Mouse (Mus musculus): Measurements from ENCODE around the gene Olfr402.
"Not testable (repeated sequence)": the region's sequence is repeated elsewhere in the genome, so short reads cannot be mapped to it uniquely, and the experiment has no call there.

Olfr402 gene

DNA sequence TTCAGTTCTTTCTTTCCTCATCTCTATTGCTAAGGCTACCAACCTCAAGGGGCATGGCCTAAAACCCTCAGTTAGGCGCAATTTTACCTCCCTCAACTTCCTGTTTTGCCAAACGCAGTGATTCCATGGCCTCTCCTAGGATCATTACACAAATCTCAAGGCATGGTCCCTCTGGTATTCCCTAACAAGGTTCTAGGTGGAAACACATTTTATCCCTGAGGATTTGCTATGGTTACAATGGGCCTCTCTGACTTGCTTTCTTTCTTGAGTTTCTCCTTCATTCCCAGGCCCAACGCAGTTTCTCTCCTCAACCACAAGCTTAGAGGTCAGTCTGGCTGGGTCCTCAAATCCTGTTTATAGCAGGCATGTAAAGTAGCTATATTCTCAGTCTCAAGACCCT lies at the start of gene Olfr402:
TSS of gene Olfr402 (plus strand) at position 301 of the 400 bp plus-strand sequence.
- no peak for DNase-seq (ENCODE audit: low spot score)

DNA sequence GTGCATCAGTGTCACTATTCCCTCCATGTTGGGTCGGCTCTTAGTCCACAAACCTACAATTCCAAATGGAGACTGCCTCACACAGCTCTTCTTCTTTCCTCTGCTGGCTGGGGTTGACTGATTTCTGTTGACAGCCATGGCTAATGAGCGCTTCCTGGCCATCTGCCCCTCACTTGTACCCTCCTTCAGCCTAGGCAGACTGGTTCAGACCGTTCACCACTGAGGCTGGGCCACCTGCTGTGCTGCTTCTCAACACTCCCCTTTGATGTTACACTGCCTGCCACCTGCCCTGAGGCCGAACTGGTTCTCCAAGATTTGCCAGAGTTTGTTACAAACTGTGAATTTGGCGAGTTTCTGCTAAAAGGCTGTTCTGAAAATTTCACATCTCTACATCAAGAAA lies 48.3 kb upstream of the Olfr402 start:
- DNase-seq (ENCODE audit: low spot score): no peak

DNA sequence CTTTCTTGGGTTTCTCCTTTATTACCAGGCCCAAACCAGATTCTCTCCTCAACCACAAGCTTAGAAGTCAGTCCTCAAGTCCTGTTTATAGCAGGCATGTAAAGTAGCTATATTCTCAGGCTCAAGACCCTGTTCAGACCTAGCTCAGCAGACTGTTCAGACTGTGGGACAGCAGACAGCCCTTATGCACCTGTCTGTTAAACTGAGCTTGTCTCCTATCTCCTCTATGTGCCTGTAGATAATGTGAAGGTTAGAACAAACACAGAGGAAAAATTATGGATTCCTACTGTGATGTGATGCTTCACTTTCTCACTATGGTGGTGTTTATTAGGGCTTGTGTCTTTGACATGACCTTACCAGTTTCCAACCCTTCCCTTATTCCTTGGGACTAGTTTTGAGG lies 39.9 kb upstream of the Olfr402 start, which contains the start of gene Olfr401:
TSS of gene Olfr401 (plus strand) at position 301 of the 400 bp plus-strand sequence.
- no peak for DNase-seq (ENCODE audit: low spot score)

DNA sequence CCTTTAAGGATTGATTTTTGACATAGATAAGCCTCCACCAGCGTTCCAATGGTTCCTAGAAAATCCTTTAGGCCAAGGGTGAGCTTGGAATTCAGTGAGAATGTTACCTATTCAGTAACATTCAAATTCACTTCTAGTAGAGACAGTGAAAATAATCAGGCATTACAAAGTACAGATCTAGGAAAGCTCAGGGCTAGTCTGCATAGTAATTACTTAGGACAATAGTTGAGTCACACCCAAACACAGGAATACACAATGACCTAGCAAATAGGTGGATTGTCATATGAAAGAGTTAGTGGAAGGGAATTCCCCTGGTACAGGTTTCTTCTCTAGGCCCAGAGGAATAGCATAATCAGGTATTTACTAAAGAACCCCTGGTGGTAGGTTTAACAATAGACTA lies 13.3 kb upstream of the Olfr402 start:
- DNase-seq (ENCODE audit: low spot score): not testable (repeated sequence)

DNA sequence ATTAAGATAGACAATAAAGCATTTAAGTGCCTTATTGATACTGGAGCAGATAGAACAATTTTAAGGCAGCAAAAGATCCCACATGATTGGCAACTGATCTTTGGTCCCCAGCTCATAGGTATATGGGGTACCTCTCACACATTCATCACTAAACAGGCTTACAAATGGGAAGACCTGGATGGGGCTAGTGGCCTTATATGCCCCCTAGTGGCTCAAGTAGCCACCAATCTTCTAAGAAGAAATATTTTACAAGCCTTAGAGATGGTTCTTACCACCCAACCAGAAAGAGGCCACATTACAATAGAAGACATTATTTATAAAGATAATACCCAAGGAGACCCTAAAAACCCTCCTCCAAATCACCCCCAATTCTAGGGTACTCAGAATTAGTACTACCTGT lies 7.5 kb upstream of the Olfr402 start:
- DNase-seq (ENCODE audit: low spot score): no peak

DNA sequence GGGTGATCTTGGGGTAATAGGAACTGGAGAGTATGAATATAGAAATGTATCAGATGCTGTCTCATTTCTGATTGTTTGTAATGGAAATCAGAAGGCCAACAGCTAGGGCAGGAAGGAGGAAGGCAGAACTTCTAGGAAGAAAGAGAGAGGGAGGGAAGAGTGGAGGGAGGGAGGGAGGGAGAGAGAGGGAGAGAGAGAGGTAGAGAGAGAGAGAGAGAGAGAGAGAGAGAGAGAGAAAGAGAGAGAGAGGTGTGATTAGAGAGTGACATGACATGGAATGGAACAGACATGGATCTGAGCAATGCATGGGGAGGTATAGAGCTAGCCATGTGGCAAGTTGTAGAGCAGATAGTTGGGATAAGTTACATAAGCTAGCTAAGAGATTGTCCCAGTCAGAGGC lies 15.4 kb downstream of the Olfr402 start:
- no peak for DNase-seq (ENCODE audit: low spot score)

DNA sequence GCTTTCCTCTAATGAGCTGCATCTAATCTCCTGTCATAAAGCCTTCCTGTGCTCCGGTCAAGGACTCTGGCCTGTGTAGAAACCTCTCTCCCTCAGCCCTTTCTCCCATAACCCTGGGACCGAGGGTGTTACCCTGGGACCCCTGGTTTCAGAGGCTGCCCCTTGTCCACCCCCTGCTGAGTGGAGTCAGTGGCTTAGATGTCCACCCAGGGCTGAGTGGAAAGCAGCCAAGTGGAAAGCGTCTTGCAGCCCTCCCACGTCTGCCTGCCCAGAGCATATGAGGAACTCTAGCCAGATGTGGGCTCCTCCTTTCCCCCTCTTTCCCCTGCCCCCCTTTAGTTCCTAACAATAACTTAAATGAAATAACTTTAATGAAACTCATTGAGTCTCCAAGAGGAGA lies 29.8 kb downstream of the Olfr402 start:
- DNase-seq (ENCODE audit: low spot score): no peak

DNA sequence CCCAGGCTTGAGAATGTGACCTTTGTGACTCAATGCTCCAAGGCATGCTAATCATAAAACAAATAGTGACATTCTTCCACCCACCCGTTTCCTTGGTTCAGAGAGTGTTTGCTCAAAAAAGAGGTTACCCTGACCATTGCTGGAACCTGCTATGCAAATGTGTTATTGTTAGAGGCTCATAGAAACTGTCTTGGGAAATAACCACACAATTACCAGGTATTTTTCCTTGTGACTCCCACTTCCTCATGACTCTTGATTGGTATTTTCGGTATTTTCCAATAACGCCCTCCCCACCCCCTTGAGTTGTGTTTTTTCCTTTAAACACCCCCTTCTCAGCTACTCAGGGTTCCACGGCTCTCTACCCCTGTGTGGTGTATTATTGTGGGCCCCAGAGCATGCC lies 30.4 kb downstream of the Olfr402 start:
- no peak for DNase-seq (ENCODE audit: low spot score)

DNA sequence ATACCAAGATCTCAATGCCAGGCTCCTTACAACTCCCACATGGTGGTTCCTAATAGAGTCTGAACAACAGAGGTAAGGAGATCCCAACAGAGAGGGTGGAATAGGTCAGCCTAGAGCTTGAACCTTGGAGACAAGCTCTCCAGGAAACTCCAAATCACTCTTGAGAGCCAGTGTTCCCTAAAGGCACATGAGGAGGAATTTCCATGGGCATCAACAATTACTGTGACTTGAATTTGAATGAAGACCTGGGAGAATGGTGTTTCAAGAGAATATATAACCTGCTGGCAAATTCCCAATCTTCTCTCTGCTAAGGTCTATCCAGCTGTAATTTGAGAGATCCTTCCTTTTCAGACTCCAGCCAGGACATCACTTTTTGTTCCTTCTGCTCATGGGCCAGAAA lies 32.6 kb downstream of the Olfr402 start, which contains the start of gene Olfr403:
TSS of gene Olfr403 (plus strand) at position 301 of the 400 bp plus-strand sequence.
- DNase-seq (ENCODE audit: low spot score): no peak

All from left cerebral cortex, adult 11 months (tissue).